11 mouse cellular contexts compared by ENCODE assay signal in the genomic region with DNA sequence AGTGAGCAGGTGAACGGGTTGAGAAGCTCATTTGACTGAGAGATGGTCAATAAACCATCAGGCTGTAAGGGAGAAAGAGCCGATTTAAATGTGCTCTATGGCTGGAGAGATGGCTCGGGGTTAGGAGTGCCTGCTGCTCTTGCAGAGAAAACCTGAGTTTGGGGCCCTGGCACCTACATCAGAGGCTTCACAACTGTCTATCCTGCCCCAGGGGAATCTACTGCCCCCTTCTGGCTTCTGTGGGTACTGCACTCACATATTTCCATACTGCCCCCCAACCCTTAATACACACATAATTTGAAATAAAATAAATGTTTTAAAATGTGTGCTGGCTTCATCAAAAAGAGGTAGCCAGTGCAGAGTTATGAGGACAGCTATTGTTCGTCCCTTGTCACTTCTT.
DNase-seq lines count a peak whose midpoint lies in the region; TF ChIP-seq lines count a peak whose summit lies in the region.
"Had no signal": no experiment of that assay in that cellular context is flagged by ENCODE, and none has a peak within 500 bp of the region (broad histone marks: within the 10 kb centered on the region; RNA-seq: fewer than 3 reads in every experiment).

No protein-coding gene starts in this region.

- H3K27ac ChIP-seq in layer of hippocampus, adult 2 months = no peak overlapping the region
- H3K27ac ChIP-seq: macrophage had no signal

- no peak for DNase-seq in layer of hippocampus, adult 2 months (ENCODE audit: low spot score in 2 of 2)
- no peak for DNase-seq in layer of hippocampus, adult 8-10 months (ENCODE audit: low spot score in 2 of 2)
- peak; percentile 39 for DNase-seq in A20 (ENCODE audit: low read depth, low spot score)
- DNase-seq in CD4-positive helper T cell, adult 2 months (ENCODE audit: low read depth, low spot score) = peak; percentile 30
- DNase-seq in induced T-regulatory cell, adult 2 months (ENCODE audit: low read depth) = peak; percentile 61
- DNase-seq in ovary, postnatal 36 days (ENCODE audit: low spot score) = no peak
- DNase-seq in right cerebral cortex, postnatal 4 days = no peak
- DNase-seq: adrenal gland, adult 8-10 months; kidney, adult 8-10 months had no signal

- TF ChIP-seq CTCF in layer of hippocampus, adult 2 months (conservative IDR thresholded peaks at IDR 0.05) = peak; percentile 77

- no peak overlapping the region for H3K4me3 ChIP-seq in layer of hippocampus, adult 2 months
- H3K4me3 ChIP-seq: erythroblast, embryonic 14.5 days had no signal

Comparison
In these comparisons a context has a peak if more than half of its experiments do, and no peak if none do; other contexts are left out.
1. DNase-seq: peak in A20 (single experiment), CD4-positive helper T cell, adult 2 months (single experiment) and induced T-regulatory cell, adult 2 months (single experiment); none in layer of hippocampus, adult 2 months (0 of 2), layer of hippocampus, adult 8-10 months (0 of 2), ovary, postnatal 36 days (single experiment) and right cerebral cortex, postnatal 4 days (single experiment).